Mouse (Mus musculus) bone marrow, adult 2 months (tissue): ENCODE measurements around the gene Dner.

ENCODE experiments used
- CTCF ChIP-seq: fragments of 200-500 bp; IDR thresholded peaks from 2 replicates; pipeline ENCODE4 v1.5.1; 2011; ENCODE audit warnings: low read length, control low read depth; ENCODE audit not compliant: control insufficient read depth, insufficient read depth
- POLR2A ChIP-seq: fragments of 200-500 bp; IDR thresholded peaks from 2 replicates; pipeline ENCODE4 v1.6.1; 2011; ENCODE audit warnings: low read depth, mild to moderate bottlenecking, control low read depth, low read length, borderline replicate concordance; ENCODE audit not compliant: control insufficient read depth

DNA sequence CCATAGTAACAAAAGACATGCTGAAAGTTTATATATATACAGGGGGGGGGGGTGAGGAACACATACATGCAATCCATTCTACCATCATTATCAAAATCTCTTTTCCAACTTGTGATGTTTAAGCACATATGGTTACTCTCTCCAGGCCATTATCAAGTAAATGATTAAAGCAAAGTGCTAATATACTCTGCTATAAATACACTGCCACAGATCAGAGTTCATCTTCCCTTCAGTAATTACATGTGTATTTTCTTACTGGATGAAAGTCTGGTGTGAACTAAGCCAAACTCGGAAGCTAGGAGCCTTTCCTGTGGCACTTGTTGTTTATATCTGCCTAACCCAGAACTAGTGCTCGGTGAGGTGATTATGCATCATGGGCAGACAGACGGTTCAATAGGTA, 328.3 kb downstream of the Dner start:
- TF ChIP-seq CTCF, result no peak
- no peak for TF ChIP-seq POLR2A
